Mouse (Mus musculus): ENCODE measurements around the gene Brms1.

GRCm38 (mm10) chr19:5060365-5061330 is 19.5 kb downstream of the Brms1 start:
- TF ChIP-seq CTCF (IDR thresholded peaks at IDR 0.05; ENCODE audit: extremely low read depth, insufficient read length, insufficient replicate concordance, low read depth, low read length) (no peak), POLR2A (IDR thresholded peaks at IDR 0.05; ENCODE audit: low read depth, low read length) (no peak)

Measured in small intestine, adult 2 months (tissue).